Mouse (Mus musculus): ENCODE data around the gene 1700001K19Rik. TPM values are rescaled to one million over a fixed set of nuclear protein-coding genes. Genes with fewer than 3 reads are reported as not detected.
A peak's percentile ranks its signal among the peaks of the same experiment; 100 is the strongest.
"Not testable (repeated sequence)": the region's sequence is repeated elsewhere in the genome, so short reads cannot be mapped to it uniquely, and the experiment has no call there.

Gene 1700001K19Rik
- polyA plus RNA-seq, 1 experiment from 2014 or later: not detected

DNA sequence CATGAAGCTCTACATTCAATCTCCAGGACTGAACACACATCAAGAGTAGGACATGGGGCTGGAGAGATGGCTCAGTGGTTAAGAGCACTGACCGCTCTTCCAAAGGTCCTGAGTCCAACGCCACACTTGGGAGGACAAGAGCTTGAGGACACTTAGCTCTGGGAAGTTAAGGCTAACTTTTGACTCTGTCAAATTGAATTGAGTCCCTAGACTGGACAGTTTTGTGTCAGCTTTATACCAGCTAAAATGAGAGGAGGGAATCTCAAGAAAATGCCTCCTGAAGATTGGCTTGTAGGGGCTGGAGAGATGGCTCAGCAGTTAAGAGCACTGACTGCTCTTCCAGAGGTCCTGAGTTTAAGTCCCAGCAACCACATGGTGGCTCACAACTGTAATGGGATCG is 6.5 kb upstream of the 1700001K19Rik start:
- not testable (repeated sequence) for H3K9me3 ChIP-seq (replicated peaks; ENCODE audit: control insufficient read depth, low read length); H3K9ac ChIP-seq (ENCODE audit: low read length); ATAC-seq (replicated peaks; ENCODE audit: extremely low read depth, insufficient read depth, low FRiP score); H3K4me3 ChIP-seq (ENCODE audit: low read length); H3K4me2 ChIP-seq (ENCODE audit: low read depth, low read length); H3K27me3 ChIP-seq (ENCODE audit: control insufficient read depth, insufficient read depth, low read length)
- H3K36me3 ChIP-seq (ENCODE audit: control insufficient read depth, insufficient read depth): peaks cover 28% of the 10 kb centered on the region
- peak overlapping the region; percentile 93 for H3K27ac ChIP-seq (ENCODE audit: low read length)
- H3K4me1 ChIP-seq (ENCODE audit: control insufficient read depth, insufficient read depth, low read length): peaks cover 11% of the 10 kb centered on the region
- 90% methylated on average over 3 of the region's 3 CpGs for WGBS

DNA sequence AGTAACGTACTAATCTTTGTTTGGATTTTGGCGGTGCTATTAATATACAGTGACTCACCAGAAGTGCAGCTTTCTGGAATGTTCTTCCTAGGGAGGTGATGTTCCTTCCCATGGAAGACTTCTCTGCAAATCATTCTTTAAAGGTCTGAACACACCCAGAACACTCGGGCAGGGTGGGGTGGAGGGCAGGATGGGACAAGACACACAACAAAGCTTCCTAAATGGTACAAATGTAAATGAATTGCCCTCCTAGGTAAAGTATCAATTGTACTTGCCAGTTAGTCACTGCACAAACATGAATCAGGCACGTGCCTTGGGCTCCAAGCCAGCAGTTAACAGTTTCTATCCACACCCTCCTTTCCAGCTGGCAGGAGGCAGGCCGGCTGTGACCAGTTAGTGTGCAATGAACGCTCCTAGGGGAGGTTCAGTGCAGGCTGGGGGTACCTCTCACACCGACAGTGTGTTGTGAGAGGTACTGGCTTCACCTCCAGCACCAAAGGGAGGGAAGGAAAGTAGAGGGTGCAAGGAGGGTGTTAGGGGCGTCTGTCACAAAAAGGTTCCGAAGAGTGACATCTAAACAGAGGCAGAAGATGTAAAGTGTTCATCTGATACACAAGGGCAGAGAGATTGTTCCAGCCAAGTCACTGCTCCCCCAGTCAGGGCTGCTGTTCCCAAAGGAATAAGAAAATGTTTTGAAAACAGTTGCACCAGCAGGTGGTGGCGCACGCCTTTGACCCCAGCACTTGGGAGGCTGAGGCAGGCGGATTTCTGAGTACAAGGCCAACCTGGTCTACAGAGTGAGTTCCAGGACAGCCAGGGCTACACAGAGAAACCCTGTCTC is 5.7 kb upstream of the 1700001K19Rik start:
- 35% methylated on average over 12 of the region's 12 CpGs for WGBS
- peak overlapping the region; percentile 31 for H3K4me2 ChIP-seq (ENCODE audit: low read depth, low read length)
- H3K9ac ChIP-seq (ENCODE audit: low read length): peak overlapping the region; percentile 51
- ATAC-seq (replicated peaks; ENCODE audit: extremely low read depth, insufficient read depth, low FRiP score): peak; percentile 92
- peak overlapping the region; percentile 93 for H3K27ac ChIP-seq (ENCODE audit: low read length)
- peaks cover 25% of the 10 kb centered on the region for H3K36me3 ChIP-seq (ENCODE audit: control insufficient read depth, insufficient read depth)
- H3K27me3 ChIP-seq (ENCODE audit: control insufficient read depth, insufficient read depth, low read length): no peaks in the 10 kb centered on the region
- H3K9me3 ChIP-seq (replicated peaks; ENCODE audit: control insufficient read depth, low read length): no peaks in the 10 kb centered on the region
- H3K4me3 ChIP-seq (ENCODE audit: low read length): no peak overlapping the region
- peaks cover 11% of the 10 kb centered on the region for H3K4me1 ChIP-seq (ENCODE audit: control insufficient read depth, insufficient read depth, low read length)

DNA sequence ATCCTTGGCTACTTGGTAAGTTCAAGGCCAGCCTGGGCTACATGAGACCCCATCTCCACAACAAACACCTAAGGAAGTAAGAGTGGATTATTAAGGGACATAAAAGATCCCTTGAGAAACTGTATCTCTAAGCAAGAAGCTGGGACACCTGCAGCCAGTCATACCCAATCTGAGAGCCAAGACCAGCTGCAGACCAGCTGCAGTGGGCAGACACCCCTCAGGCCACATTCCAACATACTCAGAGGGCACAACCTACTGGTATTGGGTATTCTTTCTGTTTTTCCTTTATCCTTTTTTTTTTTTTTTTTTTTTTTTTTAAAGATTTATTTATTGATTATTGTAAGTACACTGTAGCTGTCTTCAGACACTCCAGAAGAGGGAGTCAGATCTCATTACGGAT is 1.2 kb upstream of the 1700001K19Rik start:
- Histone ChIP-seq H3K9me3 (replicated peaks; ENCODE audit: control insufficient read depth, low read length) (no peaks in the 10 kb centered on the region), H3K9ac (ENCODE audit: low read length) (no peak overlapping the region), H3K4me1 (ENCODE audit: control insufficient read depth, insufficient read depth, low read length) (peaks cover 17% of the 10 kb centered on the region), H3K36me3 (ENCODE audit: control insufficient read depth, insufficient read depth) (peaks cover 3% of the 10 kb centered on the region; the same call in 1 of the 2 replicates), H3K4me3 (ENCODE audit: low read length) (no peak overlapping the region), H3K27ac (ENCODE audit: low read length) (no peak overlapping the region), H3K4me2 (ENCODE audit: low read depth, low read length) (no peak overlapping the region), H3K27me3 (ENCODE audit: control insufficient read depth, insufficient read depth, low read length) (no peaks in the 10 kb centered on the region)
- ATAC-seq (replicated peaks; ENCODE audit: extremely low read depth, insufficient read depth, low FRiP score): no peak
- WGBS: no CpG with 5 or more reads among the region's 1 CpGs

DNA sequence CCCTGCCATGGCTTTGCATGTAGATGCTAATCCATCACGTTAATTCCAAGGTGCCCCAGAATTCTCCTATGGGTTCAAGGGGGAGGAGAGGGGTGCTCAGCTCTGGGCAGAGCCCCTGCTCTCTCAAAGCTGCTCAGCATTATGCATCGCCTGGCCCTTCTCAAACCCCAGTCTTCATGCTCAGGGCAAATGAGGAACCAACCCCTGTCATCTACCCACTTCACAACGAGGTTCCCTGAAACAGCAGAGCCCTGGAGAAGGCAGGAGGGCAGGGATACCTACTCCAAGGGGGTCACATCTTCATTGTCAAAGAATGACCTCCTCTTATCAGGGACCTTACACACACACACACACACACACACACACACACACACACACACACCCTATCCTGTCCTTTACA is 541 bp downstream of the 1700001K19Rik start:
- H3K27ac ChIP-seq (ENCODE audit: low read length): no peak overlapping the region
- no peak overlapping the region for H3K9ac ChIP-seq (ENCODE audit: low read length)
- no peak overlapping the region for H3K4me3 ChIP-seq (ENCODE audit: low read length)
- H3K9me3 ChIP-seq (replicated peaks; ENCODE audit: control insufficient read depth, low read length): no peaks in the 10 kb centered on the region
- no peak overlapping the region for H3K4me2 ChIP-seq (ENCODE audit: low read depth, low read length)
- 53% methylated on average over 3 of the region's 3 CpGs for WGBS
- no peak for ATAC-seq (replicated peaks; ENCODE audit: extremely low read depth, insufficient read depth, low FRiP score)
- peaks cover 6% of the 10 kb centered on the region for H3K4me1 ChIP-seq (ENCODE audit: control insufficient read depth, insufficient read depth, low read length)
- H3K36me3 ChIP-seq (ENCODE audit: control insufficient read depth, insufficient read depth): peaks cover 3% of the 10 kb centered on the region; the same call in 1 of the 2 replicates
- H3K27me3 ChIP-seq (ENCODE audit: control insufficient read depth, insufficient read depth, low read length): no peaks in the 10 kb centered on the region

DNA sequence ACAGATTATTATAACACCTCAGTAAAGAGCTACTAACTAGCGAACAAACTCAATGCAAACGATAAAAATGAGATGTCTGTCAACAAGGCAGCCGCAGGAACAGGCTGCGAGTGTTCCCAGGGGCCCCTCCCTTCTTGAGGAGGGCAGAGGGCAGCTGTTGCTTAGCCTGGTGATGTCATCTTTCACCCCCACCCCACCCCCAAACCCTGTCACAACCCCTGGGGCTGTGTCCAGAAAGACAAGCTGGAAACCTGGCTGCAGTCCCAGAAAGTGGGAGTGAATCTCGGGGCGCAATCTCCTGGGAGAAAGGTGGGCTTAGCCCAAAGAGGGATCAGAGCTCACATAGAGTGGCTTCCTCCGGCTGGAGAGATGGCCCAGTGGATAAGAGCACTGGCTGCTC is 1.2 kb downstream of the 1700001K19Rik start:
- 18% methylated on average over 7 of the region's 7 CpGs for WGBS
- no peaks in the 10 kb centered on the region for H3K27me3 ChIP-seq (ENCODE audit: control insufficient read depth, insufficient read depth, low read length)

DNA sequence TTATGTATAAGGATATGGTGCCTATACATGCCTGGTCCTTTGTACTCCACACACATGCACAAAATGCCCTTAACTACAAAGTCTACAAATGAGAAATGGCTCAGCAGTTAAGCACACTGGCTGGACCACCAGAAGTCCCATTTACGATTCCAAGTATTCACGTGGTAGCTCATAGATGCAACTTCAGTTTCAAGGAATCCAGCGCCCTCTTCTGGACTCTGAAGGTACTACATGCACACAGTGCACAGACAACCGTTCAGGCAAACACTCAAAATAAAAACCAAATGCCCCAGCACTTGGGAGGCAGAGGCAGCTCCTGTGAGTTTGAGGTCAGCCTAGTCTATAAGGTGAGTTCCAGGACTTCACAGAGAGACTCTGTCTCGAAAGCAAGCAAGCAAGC is 8.2 kb downstream of the 1700001K19Rik start:
- WGBS: 53% methylated on average over 5 of the region's 5 CpGs
- ATAC-seq (replicated peaks; ENCODE audit: extremely low read depth, insufficient read depth, low FRiP score): no peak
- no peak overlapping the region for H3K27ac ChIP-seq (ENCODE audit: low read length)

More for the DNA sequence above, 1.2 kb downstream of the 1700001K19Rik start:
- peaks cover 6% of the 10 kb centered on the region for H3K4me1 ChIP-seq (ENCODE audit: control insufficient read depth, insufficient read depth, low read length)
- H3K9ac ChIP-seq (ENCODE audit: low read length): 0 out of 2 replicates have a peak overlapping the region, but pooled peaks have one; percentile 33
- H3K4me3 ChIP-seq (ENCODE audit: low read length): no peak overlapping the region
- H3K9me3 ChIP-seq (replicated peaks; ENCODE audit: control insufficient read depth, low read length): no peaks in the 10 kb centered on the region
- H3K36me3 ChIP-seq (ENCODE audit: control insufficient read depth, insufficient read depth): no peaks in the 10 kb centered on the region
- peak overlapping the region; percentile 13; the same call in 1 of the 2 replicates for H3K27ac ChIP-seq (ENCODE audit: low read length)
- no peak for ATAC-seq (replicated peaks; ENCODE audit: extremely low read depth, insufficient read depth, low FRiP score)
- H3K4me2 ChIP-seq (ENCODE audit: low read depth, low read length): no peak overlapping the region

DNA sequence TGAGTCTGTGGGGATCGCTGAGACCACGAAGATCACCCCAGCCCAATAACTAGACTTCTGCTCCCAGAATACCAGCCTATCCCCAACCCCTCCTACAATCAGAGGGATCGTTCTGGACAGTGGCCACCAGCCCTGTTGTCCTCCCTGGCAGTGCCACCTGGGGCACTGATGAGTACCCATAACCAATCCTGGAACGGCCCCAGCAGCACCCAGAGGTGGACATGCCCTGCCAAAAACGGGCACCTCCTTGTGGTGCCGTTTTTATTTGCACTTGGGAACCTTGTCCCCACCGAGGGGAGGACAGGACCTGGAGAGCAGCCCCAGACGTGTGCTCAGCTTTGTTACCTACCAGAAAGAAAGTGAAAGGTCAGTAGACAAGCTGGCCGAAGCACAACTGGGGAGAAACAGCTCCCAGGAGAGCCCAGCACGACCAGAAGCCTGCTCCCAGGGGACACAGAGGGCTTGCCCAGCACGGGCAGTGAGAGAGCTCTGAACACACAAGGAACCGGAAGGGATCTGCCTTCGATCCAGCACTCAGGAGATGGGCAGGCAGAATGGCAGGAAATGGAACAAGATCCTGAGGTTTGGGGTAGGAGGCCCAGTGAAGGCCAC is 14.8 kb downstream of the 1700001K19Rik start:
- no peak overlapping the region for H3K4me3 ChIP-seq (ENCODE audit: low read length)
- no peak overlapping the region for H3K9ac ChIP-seq (ENCODE audit: low read length)
- ATAC-seq (replicated peaks; ENCODE audit: extremely low read depth, insufficient read depth, low FRiP score): no peak
- no peaks in the 10 kb centered on the region for H3K4me1 ChIP-seq (ENCODE audit: control insufficient read depth, insufficient read depth, low read length)
- no peak overlapping the region for H3K4me2 ChIP-seq (ENCODE audit: low read depth, low read length)
- WGBS: 80% methylated on average over 13 of the region's 13 CpGs
- H3K9me3 ChIP-seq (replicated peaks; ENCODE audit: control insufficient read depth, low read length): no peaks in the 10 kb centered on the region
- H3K36me3 ChIP-seq (ENCODE audit: control insufficient read depth, insufficient read depth): peaks cover 58% of the 10 kb centered on the region
- H3K27ac ChIP-seq (ENCODE audit: low read length): no peak overlapping the region
- no peaks in the 10 kb centered on the region for H3K27me3 ChIP-seq (ENCODE audit: control insufficient read depth, insufficient read depth, low read length)

More for the DNA sequence above, 8.2 kb downstream of the 1700001K19Rik start:
- Histone ChIP-seq H3K4me2 (ENCODE audit: low read depth, low read length) (no peak overlapping the region), H3K27me3 (ENCODE audit: control insufficient read depth, insufficient read depth, low read length) (no peaks in the 10 kb centered on the region), H3K9ac (ENCODE audit: low read length) (no peak overlapping the region), H3K4me3 (ENCODE audit: low read length) (no peak overlapping the region), H3K36me3 (ENCODE audit: control insufficient read depth, insufficient read depth) (peaks cover 5% of the 10 kb centered on the region; the same call in 1 of the 2 replicates), H3K9me3 (replicated peaks; ENCODE audit: control insufficient read depth, low read length) (no peaks in the 10 kb centered on the region), H3K4me1 (ENCODE audit: control insufficient read depth, insufficient read depth, low read length) (no peaks in the 10 kb centered on the region)

DNA sequence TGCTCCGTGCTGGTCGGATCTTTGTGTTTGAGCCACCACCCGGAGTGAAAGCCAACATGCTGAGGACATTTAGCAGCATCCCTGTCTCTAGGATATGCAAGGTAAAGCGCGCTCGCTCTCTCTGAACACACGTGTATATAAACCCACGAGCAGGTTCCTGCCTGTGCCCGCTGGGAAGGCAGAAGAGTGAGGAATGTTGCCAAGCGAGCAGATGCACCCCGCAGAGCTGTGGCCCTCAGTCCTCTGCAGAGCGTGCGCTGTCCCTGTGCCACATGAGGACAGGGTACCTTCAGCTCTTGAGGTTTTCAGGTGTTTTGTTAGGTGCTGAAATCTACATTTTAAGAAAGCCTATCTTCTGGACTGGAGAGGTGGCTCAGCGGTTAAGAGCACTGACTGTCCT is 20.7 kb downstream of the 1700001K19Rik start:
- Histone ChIP-seq H3K4me2 (ENCODE audit: low read depth, low read length) (no peak overlapping the region), H3K36me3 (ENCODE audit: control insufficient read depth, insufficient read depth) (peaks cover 93% of the 10 kb centered on the region), H3K27ac (ENCODE audit: low read length) (no peak overlapping the region), H3K4me1 (ENCODE audit: control insufficient read depth, insufficient read depth, low read length) (no peaks in the 10 kb centered on the region), H3K4me3 (ENCODE audit: low read length) (no peak overlapping the region), H3K27me3 (ENCODE audit: control insufficient read depth, insufficient read depth, low read length) (no peaks in the 10 kb centered on the region), H3K9me3 (replicated peaks; ENCODE audit: control insufficient read depth, low read length) (no peaks in the 10 kb centered on the region), H3K9ac (ENCODE audit: low read length) (no peak overlapping the region)
- whole genome bisulfite sequencing: 92% methylated on average over 14 of the region's 14 CpGs
- ATAC-seq (replicated peaks; ENCODE audit: extremely low read depth, insufficient read depth, low FRiP score): no peak

DNA sequence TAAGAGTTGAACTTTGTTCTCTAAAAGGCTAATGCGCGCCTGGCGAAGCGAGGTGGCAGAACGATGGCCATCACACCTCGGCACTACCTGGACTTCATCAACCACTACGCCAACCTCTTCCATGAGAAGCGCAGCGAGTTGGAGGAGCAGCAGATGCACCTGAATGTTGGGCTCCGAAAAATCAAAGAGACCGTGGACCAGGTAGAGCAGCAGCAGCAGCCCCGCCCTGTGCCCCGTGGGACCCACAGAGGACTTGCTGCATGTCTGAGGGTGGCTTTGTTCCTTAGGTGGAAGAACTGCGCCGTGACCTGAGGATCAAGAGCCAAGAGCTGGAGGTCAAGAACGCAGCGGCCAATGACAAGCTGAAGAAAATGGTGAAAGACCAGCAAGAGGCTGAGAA is 31.0 kb downstream of the 1700001K19Rik start:
- Histone ChIP-seq H3K4me2 (ENCODE audit: low read depth, low read length) (no peak overlapping the region), H3K9me3 (replicated peaks; ENCODE audit: control insufficient read depth, low read length) (no peaks in the 10 kb centered on the region), H3K4me1 (ENCODE audit: control insufficient read depth, insufficient read depth, low read length) (no peaks in the 10 kb centered on the region), H3K27me3 (ENCODE audit: control insufficient read depth, insufficient read depth, low read length) (no peaks in the 10 kb centered on the region), H3K27ac (ENCODE audit: low read length) (no peak overlapping the region), H3K4me3 (ENCODE audit: low read length) (no peak overlapping the region), H3K9ac (ENCODE audit: low read length) (no peak overlapping the region), H3K36me3 (ENCODE audit: control insufficient read depth, insufficient read depth) (peaks cover 92% of the 10 kb centered on the region)
- 96% methylated on average over 17 of the region's 17 CpGs for WGBS
- no peak for ATAC-seq (replicated peaks; ENCODE audit: extremely low read depth, insufficient read depth, low FRiP score)
